11 mouse cellular contexts compared by ENCODE assay signal in the genomic region with DNA sequence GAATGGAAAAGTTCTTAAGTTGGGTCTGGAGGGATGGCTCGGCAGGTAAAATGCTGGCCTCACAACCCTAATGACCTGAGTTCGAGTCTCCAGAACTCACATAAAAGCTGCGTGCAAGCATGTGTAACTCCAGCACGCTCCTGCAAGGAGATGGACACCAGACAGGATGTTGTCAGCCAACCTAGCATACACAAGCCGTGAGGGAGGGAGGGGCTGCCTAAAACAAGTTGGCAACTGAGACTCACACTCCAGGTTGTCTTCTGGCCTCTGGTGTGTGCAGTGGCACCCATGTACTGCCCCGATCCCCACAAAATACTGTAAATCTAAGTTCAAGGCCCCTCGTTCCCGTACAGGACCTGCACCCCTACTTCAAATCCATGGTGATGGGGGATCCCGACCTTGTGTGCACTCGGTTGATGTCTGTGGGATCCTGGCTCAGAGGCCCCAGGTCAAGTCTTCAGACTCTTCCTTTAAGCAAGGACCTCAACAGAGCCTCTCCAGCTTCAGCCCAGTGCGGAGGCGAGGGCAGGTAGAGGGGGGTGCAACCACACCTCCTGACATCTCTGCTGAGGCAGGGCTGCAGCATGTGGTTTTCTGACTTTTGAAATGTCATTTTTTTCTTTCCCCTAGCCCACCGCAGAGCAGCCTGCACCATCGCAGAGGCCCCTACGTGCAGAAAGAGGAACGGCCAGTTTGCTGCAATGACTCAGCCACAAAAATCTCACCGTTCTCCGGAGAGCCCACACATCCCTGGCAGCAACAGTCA. TPM values are rescaled to one million over a fixed set of nuclear protein-coding genes. Genes with fewer than 3 reads are reported as not detected.
DNase-seq lines count a peak whose midpoint lies in the region; ATAC-seq lines count a peak whose summit lies in the region.
"Had no signal": no experiment of that assay in that cellular context is flagged by ENCODE, and none has a peak within 500 bp of the region (broad histone marks: within the 10 kb centered on the region; RNA-seq: fewer than 3 reads in every experiment).

No protein-coding gene starts in this region.

- peaks cover 69% of the 10 kb centered on the region for H3K4me1 ChIP-seq in kidney, embryonic 15.5 days

- DNase-seq in spleen, adult 18-20 months: peak; percentile 37 to 40
- no peak for DNase-seq in spleen, postnatal 14 days (ENCODE audit: low spot score in 2 of 2)
- peak; percentile 59 to 62 for DNase-seq in lung, postnatal 4 days
- peak; percentile 64 for DNase-seq in thymus, postnatal 25 days
- no peak for DNase-seq in gastrocnemius, adult 8-10 months (ENCODE audit: low spot score in 2 of 2)
- DNase-seq in Muller cell, postnatal 12 days (ENCODE audit: inconsistent ontology term): no peak
- DNase-seq: cerebellum, adult 18-20 months had no signal

- H3K36me3 ChIP-seq in kidney, embryonic 15.5 days: peaks cover 17% of the 10 kb centered on the region

- H3K27ac ChIP-seq in kidney, embryonic 15.5 days: no peak overlapping the region
- H3K27ac ChIP-seq: hindbrain, embryonic 14.5 days had no signal

- ATAC-seq in common myeloid progenitor, adult 5-6 weeks (replicated peaks; ENCODE audit: low read depth, poor library complexity, severe bottlenecking): peak; percentile 36
- no peak for ATAC-seq in kidney, embryonic 15.5 days (replicated peaks; ENCODE audit: low FRiP score)

- H3K4me3 ChIP-seq in kidney, embryonic 15.5 days (replicated peaks): no peak overlapping the region

- no peak overlapping the region; the same call in 1 of the 2 replicates for H3K4me2 ChIP-seq in kidney, embryonic 15.5 days
- H3K4me2 ChIP-seq: hindbrain, embryonic 14.5 days had no signal

- WGBS in kidney, embryonic 15.5 days: 80% methylated on average over 18 of the region's 18 CpGs

- H3K9ac ChIP-seq in kidney, embryonic 15.5 days: no peak overlapping the region
- H3K9ac ChIP-seq: hindbrain, embryonic 14.5 days had no signal

- no peaks in the 10 kb centered on the region for H3K9me3 ChIP-seq in kidney, embryonic 15.5 days (replicated peaks)

- H3K27me3 ChIP-seq in kidney, embryonic 15.5 days: no peaks in the 10 kb centered on the region

RNA-seq across cellular contexts. Expression of a gene that starts 2.4 kb away (rescaled TPM):
- 10.0 and 13.8 TPM in 2 replicates for total RNA-seq in common myeloid progenitor, adult 5-6 weeks (2017)
- total RNA-seq in gastrocnemius, adult 8-10 months (2022): 1 to 10 TPM in 2 of 4 experiments, under 1 TPM in 2; 0.68 to 1.4 (median 0.96) TPM
- 7.4 and 8.3 TPM in 2 replicates for polyA plus RNA-seq in kidney, embryonic 15.5 days (2015; fragmentation: Nextera tagmentation; extraction: Ambion mirVana)

RNA-seq across cellular contexts. Expression of a gene that starts 38.5 kb away (rescaled TPM):
- not detected in 2 replicates for total RNA-seq in common myeloid progenitor, adult 5-6 weeks (2017)
- 1 to 10 TPM in 1 of 4 experiments, not detected in 3; 1.3 TPM for total RNA-seq in gastrocnemius, adult 8-10 months (2022)
- not detected in 2 replicates for polyA plus RNA-seq in kidney, embryonic 15.5 days (2015; fragmentation: Nextera tagmentation; extraction: Ambion mirVana)
- polyA plus RNA-seq: hindbrain, embryonic 14.5 days; neural tube, embryonic 11.5 days had no signal

RNA-seq across cellular contexts. Expression of a gene that starts 44.8 kb away (rescaled TPM):
- not detected in 2 replicates for total RNA-seq in common myeloid progenitor, adult 5-6 weeks (2017)
- total RNA-seq in gastrocnemius, adult 8-10 months (2022): not detected
- not detected in 2 replicates for polyA plus RNA-seq in kidney, embryonic 15.5 days (2015; fragmentation: Nextera tagmentation; extraction: Ambion mirVana)
- polyA plus RNA-seq: hindbrain, embryonic 14.5 days; neural tube, embryonic 11.5 days had no signal

RNA-seq across cellular contexts. Expression of a gene that starts 56.4 kb away (rescaled TPM):
- total RNA-seq in common myeloid progenitor, adult 5-6 weeks (2017): 2.6 TPM in 1 of 2 replicates, not detected in the other
- total RNA-seq in gastrocnemius, adult 8-10 months (2022): 1 to 10 TPM in 3 of 4 experiments, not detected in 1; 1.8 to 4.2 (median 2.1) TPM
- polyA plus RNA-seq in kidney, embryonic 15.5 days (2015; fragmentation: Nextera tagmentation; extraction: Ambion mirVana): 0.44 TPM in 1 of 2 replicates, not detected in the other
- polyA plus RNA-seq: hindbrain, embryonic 14.5 days; neural tube, embryonic 11.5 days had no signal

Comparison
In these comparisons a context has a peak if more than half of its experiments do, and no peak if none do; other contexts are left out.
1. DNase-seq: peak in spleen, adult 18-20 months (2 of 2), lung, postnatal 4 days (2 of 2) and thymus, postnatal 25 days (single experiment); none in spleen, postnatal 14 days (0 of 2), gastrocnemius, adult 8-10 months (0 of 2) and Muller cell, postnatal 12 days (single experiment).